Mouse (Mus musculus) stomach, embryonic 14.5 days (tissue): Measurements from ENCODE around the gene Pheta1. TPM values are rescaled to one million over a fixed set of nuclear protein-coding genes. Genes with fewer than 3 reads are reported as not detected.
"Not testable (repeated sequence)": the region's sequence is repeated elsewhere in the genome, so short reads cannot be mapped to it uniquely, and the experiment has no call there.

Source experiments
- ATAC-seq: fragments of 200-750 bp; cut with Nextera tagmentation; 2 replicates; pipeline ENCODE4 v1.8.0; 2017; ENCODE audit warnings: low read depth, moderate TSS enrichment; ENCODE audit not compliant: insufficient number of reproducible peaks, insufficient read depth, low FRiP score
- H3K27ac ChIP-seq: fragments of 300-500 bp; sonication (generic); 2 replicates; pipeline ENCODE4 v1.5.1; 2014; ENCODE audit warnings: mild to moderate bottlenecking, low read length, moderate library complexity, mixed read lengths
- H3K27me3 ChIP-seq: fragments of 300-500 bp; sonication (generic); 2 replicates; pipeline ENCODE4 v1.6.1; 2014; ENCODE audit warnings: low read length, control low read depth, mixed read lengths; ENCODE audit not compliant: control insufficient read depth, insufficient read depth
- H3K36me3 ChIP-seq: fragments of 300-500 bp; sonication (generic); 2 replicates; pipeline ENCODE4 v1.6.1; 2014; ENCODE audit warnings: mild to moderate bottlenecking, control low read depth, low read length, moderate library complexity, mixed read lengths; ENCODE audit not compliant: control insufficient read depth, insufficient read depth
- H3K4me1 ChIP-seq: fragments of 300-500 bp; sonication (generic); 2 replicates; pipeline ENCODE4 v1.6.1; 2014; ENCODE audit warnings: low read length, control low read depth, mixed read lengths; ENCODE audit not compliant: control insufficient read depth, insufficient read depth
- H3K4me2 ChIP-seq: fragments of 300-500 bp; sonication (generic); replicated peaks from 2 replicates; pipeline ENCODE4 v1.6.1; 2014; ENCODE audit warnings: low read depth, low read length, control low read depth
- H3K4me3 ChIP-seq: fragments of 300-500 bp; sonication (generic); 2 replicates; pipeline ENCODE4 v1.5.1; 2014; ENCODE audit warnings: low read depth, low read length, control low read depth
- H3K9ac ChIP-seq: fragments of 300-500 bp; sonication (generic); replicated peaks from 2 replicates; pipeline ENCODE4 v1.6.1; 2014; ENCODE audit warnings: low read depth, mild to moderate bottlenecking, control low read depth, low read length, moderate library complexity, mixed read lengths
- H3K9me3 ChIP-seq: fragments of 300-500 bp; sonication (generic); 2 replicates; pipeline ENCODE4 v1.6.1; 2016; ENCODE audit warnings: low read depth, low read length, control low read depth; ENCODE audit not compliant: control insufficient read depth
- WGBS: fragments of 180-500 bp; shearing (Covaris S2); extraction: QIAGEN DNeasy Blood & Tissue Kit; methylation state at CpG from one replicate; pipeline ENCODE4 v1.1.7; 2014; 5-methylcytosine and 5-hydroxymethylcytosine counted together
- polyA plus RNA-seq: library from polyadenylated mRNA; unstranded; fragments of >200 nt; fragmentation: Nextera tagmentation; extraction: Ambion mirVana; gene quantifications from 2 replicates; pipeline ENCODE4 v1.2.1, GENCODE M21; 2014

Pheta1 gene
- polyA plus RNA-seq, 1 experiment from 2014 or later, result 17.6 TPM

DNA sequence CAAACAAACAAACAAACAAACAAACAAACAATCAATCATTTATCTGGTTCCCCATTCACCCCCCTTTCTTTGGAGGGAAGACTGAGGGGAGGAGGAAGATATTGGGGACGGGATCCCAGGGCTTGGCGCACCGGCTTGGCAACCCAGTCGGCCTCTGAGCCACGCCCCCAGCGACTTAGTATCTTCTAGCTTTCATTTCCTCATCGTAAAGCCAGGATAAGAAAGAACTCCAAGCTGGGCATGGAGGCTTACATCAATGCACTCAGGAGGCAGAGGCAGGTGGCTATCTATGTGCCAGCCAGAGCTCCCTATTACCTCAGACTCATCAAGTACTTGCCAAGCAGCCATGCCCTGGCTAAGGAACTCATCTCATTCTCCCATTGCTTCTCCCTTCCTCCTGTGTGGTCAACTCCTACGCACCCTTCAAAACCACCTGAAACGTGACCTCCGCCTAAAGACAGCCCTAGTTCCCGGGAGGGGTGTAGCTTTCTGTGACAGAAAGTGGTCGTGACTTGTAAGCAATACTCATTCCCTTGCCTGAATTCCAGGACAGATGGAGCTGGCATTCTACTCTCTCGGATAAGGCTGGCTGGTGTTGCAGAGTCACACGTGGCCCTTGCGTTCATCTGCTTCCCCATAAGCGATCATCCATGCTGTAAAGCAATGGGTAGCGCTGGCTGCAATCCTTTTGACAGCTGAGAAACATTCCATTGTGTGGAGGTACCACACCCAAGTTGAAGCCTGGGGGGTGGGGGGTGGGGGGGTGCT lies 5.5 kb upstream of the Pheta1 start:
- H3K4me2 ChIP-seq, result peak overlapping the region; percentile 64
- WGBS, result 13% methylated on average over 17 of the region's 17 CpGs
- H3K27me3 ChIP-seq, result no peaks in the 10 kb centered on the region
- H3K9me3 ChIP-seq, result no peaks in the 10 kb centered on the region
- H3K4me3 ChIP-seq, result peak overlapping the region; percentile 44
- no peak overlapping the region for H3K9ac ChIP-seq
- no peaks in the 10 kb centered on the region for H3K36me3 ChIP-seq
- ATAC-seq, result no peak
- 0 out of 2 replicates have a peak, but pooled peaks cover 6% of the 10 kb centered on the region for H3K4me1 ChIP-seq
- H3K27ac ChIP-seq, result no peak overlapping the region

DNA sequence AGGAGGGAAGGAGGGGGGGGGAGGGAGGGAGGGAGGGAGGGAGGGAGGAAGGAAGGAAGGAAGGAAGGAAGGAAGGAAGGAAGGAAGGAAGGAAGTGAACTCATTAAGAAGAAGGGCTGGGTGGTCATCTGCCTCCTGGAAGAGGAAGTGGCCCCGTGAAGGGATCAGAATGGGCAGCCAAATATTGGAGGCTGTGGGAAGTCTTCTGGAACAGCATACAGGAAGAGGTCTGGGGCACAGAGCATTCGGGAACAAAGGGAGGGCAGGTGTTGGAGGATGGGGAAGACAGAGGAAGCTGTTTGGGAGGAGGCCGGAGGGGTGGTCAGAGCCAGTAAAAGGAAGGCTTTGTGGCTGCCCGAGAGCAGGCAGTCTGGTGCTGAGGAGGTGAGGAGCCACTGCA lies 3.4 kb upstream of the Pheta1 start:
- no peak for ATAC-seq
- WGBS, result 32% methylated on average over 4 of the region's 4 CpGs
- no peak overlapping the region for H3K9ac ChIP-seq
- no peaks in the 10 kb centered on the region for H3K27me3 ChIP-seq
- H3K27ac ChIP-seq, result no peak overlapping the region
- no peaks in the 10 kb centered on the region for H3K36me3 ChIP-seq
- H3K9me3 ChIP-seq, result no peaks in the 10 kb centered on the region
- H3K4me1 ChIP-seq, result peaks cover 15% of the 10 kb centered on the region
- H3K4me2 ChIP-seq, result no peak overlapping the region
- no peak overlapping the region for H3K4me3 ChIP-seq

GRCm38 (mm10) chr5:121846322-121846721 lies 2.5 kb upstream of the Pheta1 start:
- Histone ChIP-seq H3K4me3 (no peak overlapping the region), H3K4me1 (peaks cover 24% of the 10 kb centered on the region), H3K9me3 (no peaks in the 10 kb centered on the region), H3K9ac (no peak overlapping the region), H3K27ac (no peak overlapping the region), H3K27me3 (no peaks in the 10 kb centered on the region), H3K36me3 (no peaks in the 10 kb centered on the region), H3K4me2 (no peak overlapping the region)
- ATAC-seq, result no peak
- WGBS, result 73% methylated on average over 11 of the region's 11 CpGs

- not testable (repeated sequence) for H3K4me3 ChIP-seq, H3K27ac ChIP-seq, H3K4me2 ChIP-seq, H3K9me3 ChIP-seq, H3K9ac ChIP-seq, H3K36me3 ChIP-seq, H3K27me3 ChIP-seq, ATAC-seq
- H3K4me1 ChIP-seq, result peaks cover 20% of the 10 kb centered on the region
- 84% methylated on average over 3 of the region's 3 CpGs for WGBS
Measured at GRCm38 (mm10) chr5:121847269-121847668, 1.5 kb upstream of the Pheta1 start.

GRCm38 (mm10) chr5:121848035-121848519 lies 707 bp upstream of the Pheta1 start:
- ATAC-seq, result peak; percentile 31; the same call in 1 of the 2 replicates
- Histone ChIP-seq H3K27me3 (no peaks in the 10 kb centered on the region), H3K27ac (peak overlapping the region; percentile 83), H3K4me2 (peak overlapping the region; percentile 89), H3K9me3 (no peaks in the 10 kb centered on the region), H3K36me3 (peaks cover 10% of the 10 kb centered on the region), H3K9ac (peak overlapping the region; percentile 65), H3K4me3 (peak overlapping the region; percentile 90), H3K4me1 (peaks cover 20% of the 10 kb centered on the region)
- WGBS, result 1% methylated on average over 17 of the region's 17 CpGs

GRCm38 (mm10) chr5:121849478-121850349 lies 930 bp downstream of the Pheta1 start:
- no peaks in the 10 kb centered on the region for H3K27me3 ChIP-seq
- H3K4me3 ChIP-seq, result peak overlapping the region; percentile 90
- H3K9me3 ChIP-seq, result no peaks in the 10 kb centered on the region
- peaks cover 22% of the 10 kb centered on the region for H3K36me3 ChIP-seq
- ATAC-seq, result no peak
- 37% methylated on average over 20 of the region's 20 CpGs for WGBS
- H3K4me1 ChIP-seq, result peaks cover 23% of the 10 kb centered on the region
- H3K27ac ChIP-seq, result no peak overlapping the region
- H3K9ac ChIP-seq, result peak overlapping the region; percentile 65
- H3K4me2 ChIP-seq, result peak overlapping the region; percentile 89

DNA sequence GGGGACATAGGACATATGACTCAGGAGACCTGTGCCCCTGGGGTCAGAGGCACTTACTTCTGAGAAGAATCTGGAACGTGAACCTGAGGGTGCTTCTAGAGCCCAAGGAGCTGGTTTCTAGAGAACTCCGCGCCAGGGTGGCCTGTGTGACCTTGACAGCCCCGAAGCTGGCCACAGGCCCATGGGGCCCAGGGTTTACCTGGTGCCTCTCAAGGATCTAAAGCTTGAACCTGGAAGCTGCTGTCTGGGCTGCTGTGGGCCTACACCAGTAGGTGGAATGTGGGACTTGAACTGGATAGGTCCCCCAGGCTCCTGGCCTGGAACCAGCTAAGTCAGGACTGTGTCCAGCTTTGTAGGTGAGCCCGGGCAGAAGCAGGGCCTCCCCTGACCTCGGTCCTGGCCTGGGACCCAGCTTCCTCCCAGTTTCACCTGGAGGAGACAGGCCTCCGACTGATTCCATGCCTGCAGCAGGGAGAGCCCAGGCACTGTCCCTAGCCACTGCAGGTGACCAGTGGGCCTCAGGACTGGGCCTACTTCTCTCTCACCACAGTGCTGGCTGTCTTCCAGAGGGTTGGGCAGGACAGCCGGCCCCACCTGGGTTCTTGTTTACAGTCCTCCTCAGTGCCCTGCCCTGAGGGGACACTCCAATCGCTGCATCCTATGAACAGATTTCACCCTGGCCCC lies 4.7 kb downstream of the Pheta1 start:
- no peaks in the 10 kb centered on the region for H3K9me3 ChIP-seq
- no peak overlapping the region for H3K4me3 ChIP-seq
- H3K27ac ChIP-seq, result no peak overlapping the region
- no peak; the same call in 1 of the 2 replicates for ATAC-seq
- peaks cover 22% of the 10 kb centered on the region for H3K36me3 ChIP-seq
- no peak overlapping the region for H3K9ac ChIP-seq
- no peak overlapping the region for H3K4me2 ChIP-seq
- no peaks in the 10 kb centered on the region for H3K27me3 ChIP-seq
- WGBS, result 78% methylated on average over 9 of the region's 9 CpGs
- H3K4me1 ChIP-seq, result peaks cover 23% of the 10 kb centered on the region

- H3K27me3 ChIP-seq, result no peaks in the 10 kb centered on the region
- no peak overlapping the region for H3K4me3 ChIP-seq
- H3K27ac ChIP-seq, result no peak overlapping the region
- 78% methylated on average over 10 of the region's 10 CpGs for WGBS
- peaks cover 18% of the 10 kb centered on the region for H3K4me1 ChIP-seq
- H3K4me2 ChIP-seq, result no peak overlapping the region
- ATAC-seq, result no peak
- H3K36me3 ChIP-seq, result peaks cover 22% of the 10 kb centered on the region
- no peaks in the 10 kb centered on the region for H3K9me3 ChIP-seq
- no peak overlapping the region for H3K9ac ChIP-seq
Measured at GRCm38 (mm10) chr5:121854768-121855167, 6.0 kb downstream of the Pheta1 start.
